Mouse (Mus musculus): ENCODE data around the gene Nme9.

The Nme9 gene

GRCm38 (mm10) chr9:99451161-99451560, at the start of gene Nme9:
Gene Nme9 (plus strand): TSS chr9:99451475.
- DNase-seq = no peak

DNA sequence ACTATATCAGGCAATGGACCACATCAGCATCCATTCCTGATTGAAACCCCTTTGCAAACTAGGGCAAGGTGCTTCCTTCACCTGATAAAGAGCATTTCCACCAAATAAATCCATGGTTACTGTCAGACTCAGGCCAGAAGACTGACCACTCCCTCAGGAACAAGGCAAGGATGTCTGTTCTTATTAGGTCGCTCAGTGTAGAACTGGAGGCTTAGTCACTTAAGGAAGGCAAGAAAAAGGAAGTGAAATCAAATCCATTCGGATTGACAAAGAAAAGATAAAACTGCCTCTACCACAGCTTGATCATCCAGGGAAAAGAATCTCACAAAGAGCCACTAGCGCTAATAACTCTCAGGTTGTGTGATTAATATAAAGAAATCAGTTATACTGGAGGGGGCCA, 42.0 kb upstream of the Nme9 start:
- DNase-seq = no peak

GRCm38 (mm10) chr9:99411093-99411492, 40.2 kb upstream of the Nme9 start:
- DNase-seq = no peak

DNA sequence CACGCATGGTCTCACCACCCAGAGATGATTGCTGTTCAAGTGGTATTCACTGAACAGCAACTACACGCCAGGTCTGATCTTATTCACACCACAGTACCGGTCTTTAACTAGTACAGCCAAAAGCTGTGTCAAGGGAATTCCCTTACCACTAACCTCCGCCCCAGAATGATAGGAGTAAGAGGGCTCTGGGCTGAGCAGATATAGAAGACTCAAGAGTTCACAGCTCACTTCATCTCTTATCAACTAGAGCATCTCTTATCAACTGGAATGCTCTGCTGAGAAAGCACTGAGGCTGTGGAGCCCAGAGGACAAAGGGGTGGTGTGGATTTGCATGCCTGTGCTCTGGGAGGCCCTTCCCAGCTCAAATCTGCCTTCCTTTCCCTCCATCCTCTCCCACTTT, 39.5 kb upstream of the Nme9 start:
- no peak for DNase-seq

GRCm38 (mm10) chr9:99416809-99417208, 34.5 kb upstream of the Nme9 start:
- DNase-seq = no peak

DNA sequence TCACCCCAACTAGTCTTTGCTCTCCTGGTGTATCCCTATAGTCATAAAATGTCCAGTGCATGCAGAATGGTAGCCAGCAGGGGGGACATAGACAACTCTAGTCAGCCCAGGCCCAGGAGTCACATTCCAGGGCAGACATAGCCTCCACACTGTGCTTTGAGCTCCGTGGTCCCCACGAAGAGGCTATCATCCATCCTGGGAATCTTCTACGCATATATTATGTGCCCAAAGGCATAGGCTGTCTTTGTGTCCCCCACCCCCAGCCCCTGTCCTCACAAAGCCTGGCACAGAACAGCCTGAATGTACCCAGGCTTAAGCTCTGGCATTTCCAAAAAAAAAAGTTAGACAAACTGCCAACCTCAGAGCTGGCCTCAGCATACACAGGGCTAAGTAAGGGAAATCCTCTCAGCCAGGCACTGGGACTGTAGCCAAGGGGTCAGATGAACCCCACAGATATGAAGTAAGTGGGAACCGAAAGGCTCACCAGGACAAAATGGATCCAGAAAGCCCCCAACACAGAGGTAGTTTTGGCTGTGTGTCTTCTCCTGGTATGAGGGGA, 33.9 kb upstream of the Nme9 start:
- DNase-seq = no peak

DNA sequence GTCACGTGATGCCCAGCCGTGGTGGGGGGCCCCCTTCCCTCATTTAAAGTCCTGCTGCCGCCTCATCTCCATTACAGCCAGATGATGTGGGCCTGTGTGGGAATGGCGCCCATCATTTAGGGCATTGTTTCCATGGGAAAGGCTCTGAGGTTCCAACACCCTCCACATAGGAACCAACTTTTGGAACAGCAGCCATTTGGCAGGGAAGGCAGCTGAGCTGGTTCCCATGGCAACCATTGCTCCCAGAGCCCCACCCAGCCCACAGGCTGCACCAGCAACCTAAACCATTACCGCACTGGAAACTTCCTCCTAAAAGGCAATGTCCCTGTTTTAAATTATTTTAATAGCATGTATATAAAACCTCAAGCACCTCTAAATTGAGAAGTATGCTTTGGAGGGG, 32.9 kb upstream of the Nme9 start:
- DNase-seq = no peak

DNA sequence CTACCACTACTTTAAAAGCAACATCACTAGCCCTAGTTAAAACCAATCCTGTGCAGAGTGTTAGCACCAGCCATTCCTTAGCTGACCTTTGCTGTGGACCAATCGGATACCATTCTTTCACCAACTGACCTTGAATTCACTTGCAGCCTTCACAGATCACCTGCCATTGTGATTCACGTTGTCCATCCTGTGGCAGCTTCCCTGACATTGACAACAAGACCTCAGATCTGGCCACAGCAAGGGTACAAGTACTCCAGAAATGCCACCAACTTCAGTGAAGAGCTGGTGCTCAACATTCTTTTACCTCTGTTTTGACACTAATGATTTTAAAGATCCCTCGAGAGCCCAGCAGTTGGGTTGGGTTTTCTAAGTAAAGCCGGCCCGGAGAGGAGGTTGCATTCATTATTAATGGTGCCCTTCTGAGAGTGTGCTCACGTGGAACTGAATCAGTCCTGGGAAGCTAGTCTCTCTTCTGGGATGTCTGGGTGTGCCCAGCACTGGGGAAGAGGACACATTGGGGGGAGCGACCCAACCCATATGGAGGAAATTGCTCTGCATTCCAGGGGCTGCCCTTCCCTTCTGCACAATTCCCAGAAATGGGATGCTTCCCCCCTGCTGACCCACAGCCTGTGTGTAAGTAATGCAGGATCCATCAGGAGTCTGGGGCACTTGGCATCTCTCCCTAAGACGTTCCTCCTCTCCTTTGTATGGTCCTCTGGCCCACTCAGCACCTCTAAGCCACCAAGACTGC, 31.1 kb upstream of the Nme9 start:
- DNase-seq = no peak

DNA sequence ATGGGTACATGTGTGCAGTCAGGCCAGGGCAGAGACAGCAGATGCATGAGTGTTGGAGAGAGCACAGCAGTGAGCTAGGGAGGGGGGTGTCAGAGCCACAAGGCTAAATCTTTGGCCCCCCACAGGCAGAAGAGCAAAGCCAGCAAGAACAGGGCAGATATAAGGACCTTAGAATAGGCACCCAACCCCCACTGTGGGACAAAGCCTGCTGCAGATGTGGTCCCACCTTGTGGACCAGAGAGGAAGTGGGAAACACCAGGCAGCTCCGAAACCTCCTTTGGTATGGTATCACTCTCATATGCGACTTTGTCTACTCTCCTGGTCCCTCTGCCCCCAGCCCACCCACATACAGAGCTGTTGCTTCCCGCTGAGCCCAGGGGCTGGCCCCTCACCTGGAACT, 29.4 kb upstream of the Nme9 start:
- DNase-seq = no peak

- no peak for DNase-seq
Observed at GRCm38 (mm10) chr9:99423692-99424573, 27.3 kb upstream of the Nme9 start.

- no peak for DNase-seq
Observed at GRCm38 (mm10) chr9:99424574-99424863, 26.8 kb upstream of the Nme9 start.

- no peak for DNase-seq
Observed at GRCm38 (mm10) chr9:99425262-99425661, 26.0 kb upstream of the Nme9 start.

GRCm38 (mm10) chr9:99428601-99429331, 22.5 kb upstream of the Nme9 start:
- DNase-seq = no peak

DNA sequence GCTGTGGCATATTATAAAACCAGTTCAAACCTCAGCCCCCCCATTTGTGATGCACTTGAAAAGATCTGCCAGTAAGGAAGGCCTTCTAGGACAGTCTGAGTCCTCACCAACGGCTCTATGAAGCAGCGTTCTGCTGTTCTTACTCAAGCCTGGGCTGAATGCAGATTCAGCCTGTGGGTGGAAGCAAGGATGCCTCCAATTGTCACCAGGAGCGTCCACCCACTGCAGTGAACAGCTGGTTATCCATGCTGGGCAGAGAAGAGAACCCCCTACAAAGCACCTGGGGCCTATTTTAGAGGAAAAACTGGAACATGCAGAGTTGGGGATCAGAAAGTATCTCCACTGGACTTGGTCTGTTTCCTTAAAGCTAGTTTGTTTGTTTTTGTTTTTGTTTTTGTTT, 21.4 kb upstream of the Nme9 start:
- DNase-seq = no peak

DNA sequence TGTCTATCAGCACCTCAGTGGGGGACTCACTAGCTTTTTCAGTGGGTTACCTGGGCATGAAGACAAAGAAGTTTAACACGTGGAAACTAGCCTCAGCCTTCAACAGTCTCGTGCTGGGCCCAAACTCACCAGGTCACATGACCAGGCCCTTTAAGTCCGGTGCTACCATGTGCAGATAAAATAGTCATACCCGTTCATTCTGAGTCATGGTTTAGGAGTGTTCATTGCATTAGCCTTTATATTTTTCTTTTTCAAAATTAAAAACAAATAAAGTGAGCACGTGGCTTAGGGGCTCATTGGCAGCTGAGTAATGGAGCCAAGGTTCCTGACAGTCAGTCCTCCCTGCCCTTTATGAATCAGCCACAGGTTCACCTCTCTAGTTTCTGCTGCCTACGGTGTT, 20.5 kb upstream of the Nme9 start:
- DNase-seq = no peak

DNA sequence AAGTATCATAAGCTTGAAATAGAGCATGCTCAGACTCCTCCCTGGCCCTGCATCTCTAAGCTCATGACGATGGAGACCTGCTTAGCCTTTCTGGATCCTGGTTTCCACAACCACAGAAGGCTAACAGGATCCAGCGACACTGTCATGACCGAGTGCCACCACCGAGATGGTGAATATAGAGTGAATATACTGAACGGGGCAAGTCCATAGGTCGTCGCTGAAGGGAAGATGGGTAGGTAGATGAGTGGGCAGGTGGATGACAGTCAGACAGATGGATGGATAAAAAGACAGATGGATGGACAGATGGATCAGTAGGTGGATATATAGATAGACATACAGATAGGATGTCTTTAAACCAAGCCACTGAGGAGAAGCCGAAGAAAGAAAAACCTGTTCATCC, 19.9 kb upstream of the Nme9 start:
- no peak for DNase-seq

DNA sequence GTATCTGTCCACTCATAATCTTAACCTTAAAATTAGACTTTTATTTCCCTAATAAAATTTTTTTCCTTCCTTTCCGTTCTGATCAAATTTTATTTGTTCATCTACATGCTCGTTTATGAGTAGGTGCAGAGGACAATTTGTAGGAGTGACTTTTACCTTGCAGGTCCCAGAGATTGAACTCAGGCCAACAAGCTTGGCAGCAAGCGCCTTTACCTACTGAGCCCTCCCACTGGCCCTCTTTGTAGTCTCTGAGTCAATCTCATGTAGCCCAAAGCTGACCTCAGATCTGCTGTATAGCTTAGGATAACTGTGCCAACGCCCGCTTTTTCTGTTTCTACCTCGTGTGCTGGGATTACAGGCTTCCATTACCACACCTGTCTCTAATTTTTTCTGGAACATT, 19.3 kb upstream of the Nme9 start:
- DNase-seq = no peak

- DNase-seq = no peak
Observed at GRCm38 (mm10) chr9:99432478-99432877, 18.8 kb upstream of the Nme9 start.

DNA sequence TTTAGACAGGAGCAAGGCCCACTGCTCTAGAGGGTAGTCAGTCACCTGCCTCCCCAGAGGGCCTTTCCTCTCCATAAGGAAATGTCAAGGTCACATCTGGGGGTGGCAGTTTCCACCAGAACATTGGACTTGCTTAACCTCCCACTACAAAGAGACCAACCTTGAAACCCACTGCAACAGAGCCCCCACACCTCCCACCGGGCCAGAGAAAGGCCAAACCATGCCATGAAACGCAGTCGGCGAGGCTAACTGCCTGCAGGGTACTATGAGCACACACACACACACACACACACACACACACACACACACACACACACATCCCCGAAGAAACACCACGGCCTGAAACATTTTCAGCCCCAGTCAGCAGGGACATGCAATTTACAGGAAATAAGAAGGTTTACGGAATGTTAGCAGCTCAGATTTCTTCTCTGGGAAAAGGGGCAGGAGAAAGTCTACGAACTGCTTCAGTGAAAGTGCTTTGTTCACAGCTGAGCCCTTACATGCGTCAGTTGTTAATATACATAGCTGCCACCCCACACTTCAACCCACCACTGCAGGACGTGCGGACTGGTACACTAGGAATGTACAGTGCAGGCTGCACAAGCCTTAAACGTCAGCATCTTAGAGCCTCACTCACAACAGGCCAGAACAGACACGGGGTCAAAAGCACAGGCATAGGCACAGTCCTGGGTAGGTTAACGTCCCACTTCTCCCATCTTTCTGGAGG, 16.2 kb upstream of the Nme9 start:
- peak; percentile 47 for DNase-seq

DNA sequence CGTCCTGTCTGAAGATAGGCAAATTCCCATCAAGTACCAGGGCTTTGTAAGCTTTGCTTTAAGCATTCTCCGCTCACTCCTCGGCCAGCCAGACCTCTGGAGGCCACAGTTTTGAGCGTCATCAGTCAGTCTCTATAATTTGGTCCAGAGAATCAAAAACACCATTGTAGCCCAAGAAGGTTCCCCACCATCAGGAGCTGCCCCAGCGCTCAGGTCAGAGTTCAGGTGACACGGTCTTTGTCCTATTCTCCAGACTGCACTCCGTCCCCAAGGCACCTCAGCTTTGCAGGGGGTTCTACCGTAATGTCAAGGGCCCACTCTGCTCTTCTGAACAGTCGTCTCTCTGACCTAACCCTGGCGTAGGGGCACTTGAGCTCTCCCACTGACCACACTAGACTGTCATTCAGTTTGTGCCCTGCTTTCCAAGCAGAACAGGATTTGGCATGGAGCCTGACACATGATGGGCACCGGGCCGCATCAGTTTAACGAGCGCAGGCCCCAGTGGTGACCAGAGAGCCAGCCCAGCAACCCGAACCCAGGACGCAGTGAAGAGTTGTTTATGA, 15.6 kb upstream of the Nme9 start:
- no peak for DNase-seq

- peak; percentile 77 for DNase-seq
Observed at GRCm38 (mm10) chr9:99436182-99437030, 14.9 kb upstream of the Nme9 start.

Measured in kidney, adult 11 months (tissue).